Mouse (Mus musculus) lung, adult 2 months (tissue): ENCODE data around the gene Vmn1r19.

Experiments
- CTCF ChIP-seq: fragments of 200-500 bp; IDR thresholded peaks from 2 replicates; pipeline ENCODE4 v1.5.1; 2011; ENCODE audit warnings: mild to moderate bottlenecking, low read length, control low read depth; ENCODE audit not compliant: insufficient read depth
- POLR2A ChIP-seq: fragments of 200-500 bp; IDR thresholded peaks from 2 replicates; pipeline ENCODE4 v1.6.1; 2011; ENCODE audit warnings: low read depth, mild to moderate bottlenecking, control low read depth, low read length, borderline replicate concordance; ENCODE audit errors: extremely low read depth

- TF ChIP-seq CTCF: no peak
- no peak for TF ChIP-seq POLR2A
These were observed 27.6 kb downstream of the Vmn1r19 start for GRCm38 (mm10) chr6:57431196-57431595.
